Mouse (Mus musculus) hindbrain, embryonic 10.5 days (tissue): ENCODE results near the gene Nat14. TPM values are rescaled to one million over a fixed set of nuclear protein-coding genes. Genes with fewer than 3 reads are reported as not detected.

Source experiments
- DNase-seq: peaks from one replicate; pipeline ENCODE4 v3.0.0-alpha.2; 2017; ENCODE audit warnings: low spot score
- H3K27ac ChIP-seq: fragments of 300-500 bp; sonication (generic); 2 replicates; pipeline ENCODE4 v1.5.1; 2016; ENCODE audit warnings: mild to moderate bottlenecking, moderate library complexity
- H3K27me3 ChIP-seq: fragments of 300-500 bp; sonication (generic); 2 replicates; pipeline ENCODE4 v1.6.1; 2016; ENCODE audit warnings: mild to moderate bottlenecking; ENCODE audit not compliant: poor library complexity, insufficient read depth, severe bottlenecking
- H3K36me3 ChIP-seq: fragments of 300-500 bp; sonication (generic); 2 replicates; pipeline ENCODE4 v1.6.1; 2016; ENCODE audit warnings: mild to moderate bottlenecking, moderate library complexity
- H3K4me1 ChIP-seq: fragments of 300-500 bp; sonication (generic); replicated peaks from 2 replicates; pipeline ENCODE4 v1.6.1; 2016; ENCODE audit warnings: mild to moderate bottlenecking
- H3K4me3 ChIP-seq: fragments of 300-500 bp; sonication (generic); 2 replicates; pipeline ENCODE4 v1.5.1; 2016; ENCODE audit warnings: mild to moderate bottlenecking, moderate library complexity
- H3K9me3 ChIP-seq: fragments of 300-500 bp; sonication (generic); 2 replicates; pipeline ENCODE4 v1.6.1; 2016; ENCODE audit warnings: mild to moderate bottlenecking, moderate library complexity
- WGBS: fragments of 180-500 bp; shearing (Covaris S2); methylation state at CpG from one replicate; pipeline ENCODE4 v1.1.7; 2016; 5-methylcytosine and 5-hydroxymethylcytosine counted together
- polyA plus RNA-seq: library from polyadenylated mRNA; unstranded; fragments of >200 nt; fragmentation: Nextera tagmentation; extraction: Ambion mirVana; gene quantifications from 2 replicates; pipeline ENCODE4 v1.2.1, GENCODE M21; 2016

The Nat14 gene
- polyA plus RNA-seq, 1 experiment from 2014 or later: 9.6 TPM

DNA sequence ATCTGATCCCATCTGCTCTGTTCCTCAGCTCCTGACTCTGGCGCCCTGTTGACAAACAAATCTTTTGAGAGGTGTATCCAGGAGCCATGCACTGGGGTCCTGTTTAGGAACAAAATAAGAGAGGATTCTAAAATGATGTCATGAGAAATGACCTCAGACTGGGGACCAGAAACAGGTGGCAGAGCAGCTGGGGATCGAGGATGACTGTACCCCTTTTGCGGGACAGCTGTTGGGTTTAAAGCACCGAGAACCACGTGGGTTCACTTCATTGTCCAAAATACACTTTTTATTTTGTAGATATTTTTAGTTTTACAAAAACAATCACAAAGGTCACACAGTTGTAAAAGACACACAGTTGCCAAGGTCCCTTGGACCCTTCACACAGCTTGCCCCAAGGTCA lies 43.2 kb downstream of the Nat14 start:
- H3K4me3 ChIP-seq: no peak overlapping the region
- H3K36me3 ChIP-seq: no peaks in the 10 kb centered on the region
- WGBS: 85% methylated on average over 5 of the region's 5 CpGs
- no peak overlapping the region for H3K27ac ChIP-seq
- 0 out of 2 replicates have a peak, but pooled peaks cover 4% of the 10 kb centered on the region for H3K9me3 ChIP-seq
- H3K27me3 ChIP-seq: no peaks in the 10 kb centered on the region
- 0 out of 2 replicates have a peak, but pooled peaks cover 7% of the 10 kb centered on the region for H3K4me1 ChIP-seq
- DNase-seq: no peak

DNA sequence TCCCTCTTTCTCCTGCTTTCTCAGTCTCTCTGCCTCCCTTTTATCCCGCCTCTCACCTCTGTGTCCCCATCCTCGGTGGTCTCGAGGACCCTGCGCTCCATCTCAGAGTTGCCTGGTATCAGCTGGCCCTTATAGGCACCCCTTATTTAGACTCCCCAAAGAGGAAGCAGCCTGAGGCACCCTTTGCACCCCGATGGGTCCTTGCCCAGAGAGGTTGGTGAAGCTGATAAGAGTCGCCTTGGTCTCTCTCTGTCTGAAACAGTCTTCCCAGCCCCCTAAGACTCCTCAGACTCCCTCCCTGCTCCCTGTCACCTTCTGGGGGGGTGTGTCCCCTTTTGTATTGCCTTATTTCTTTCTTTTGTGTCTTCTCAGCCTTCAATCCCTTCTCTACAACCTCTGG lies 49.2 kb downstream of the Nat14 start, which contains the start of gene Sbk3:
TSS of gene Sbk3 (minus strand) at position 101 of the 400 bp plus-strand sequence.
- H3K27ac ChIP-seq: no peak within 1 kb of the TSS; the same call in 1 of the 2 replicates
- WGBS: 49% methylated on average over 6 of the region's 6 CpGs

DNA sequence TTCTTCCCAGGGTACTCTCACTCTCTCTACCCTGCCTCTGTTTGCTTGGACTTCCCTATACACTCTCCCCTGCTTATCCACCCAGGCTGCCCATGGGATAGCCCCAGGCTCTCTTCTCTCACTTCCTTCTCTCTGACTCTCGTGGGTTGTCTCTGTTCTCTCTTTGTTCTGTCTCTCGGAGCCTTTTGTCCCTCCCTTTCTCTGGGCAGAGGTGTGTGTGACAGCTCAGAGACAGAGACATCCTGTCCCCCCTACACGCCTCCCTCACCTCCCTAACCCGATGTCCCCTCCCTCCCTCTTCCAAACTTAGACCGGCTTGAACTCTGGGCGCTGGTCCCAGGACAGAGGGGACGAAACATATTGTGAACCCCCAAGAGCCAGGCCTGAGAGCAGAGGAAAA lies 49.9 kb downstream of the Nat14 start:
- Histone ChIP-seq H3K27me3 (no peaks in the 10 kb centered on the region), H3K27ac (no peak overlapping the region), H3K9me3 (0 out of 2 replicates have a peak, but pooled peaks cover 5% of the 10 kb centered on the region), H3K4me3 (no peak overlapping the region), H3K4me1 (no peaks in the 10 kb centered on the region; the same call in 1 of the 2 replicates), H3K36me3 (no peaks in the 10 kb centered on the region)
- no peak for DNase-seq
- 30% methylated on average over 7 of the region's 7 CpGs for WGBS

More for the DNA sequence above, 49.2 kb downstream of the Nat14 start, which contains the start of gene Sbk3:
- H3K4me1 ChIP-seq: no peaks in the 10 kb centered on the region; the same call in 1 of the 2 replicates
- H3K4me3 ChIP-seq: no peak within 1 kb of the TSS
- H3K9me3 ChIP-seq: 0 out of 2 replicates have a peak, but pooled peaks cover 4% of the 10 kb centered on the region
- H3K36me3 ChIP-seq: no peaks in the 10 kb centered on the region
- DNase-seq: no peak
- H3K27me3 ChIP-seq: no peaks in the 10 kb centered on the region

DNA sequence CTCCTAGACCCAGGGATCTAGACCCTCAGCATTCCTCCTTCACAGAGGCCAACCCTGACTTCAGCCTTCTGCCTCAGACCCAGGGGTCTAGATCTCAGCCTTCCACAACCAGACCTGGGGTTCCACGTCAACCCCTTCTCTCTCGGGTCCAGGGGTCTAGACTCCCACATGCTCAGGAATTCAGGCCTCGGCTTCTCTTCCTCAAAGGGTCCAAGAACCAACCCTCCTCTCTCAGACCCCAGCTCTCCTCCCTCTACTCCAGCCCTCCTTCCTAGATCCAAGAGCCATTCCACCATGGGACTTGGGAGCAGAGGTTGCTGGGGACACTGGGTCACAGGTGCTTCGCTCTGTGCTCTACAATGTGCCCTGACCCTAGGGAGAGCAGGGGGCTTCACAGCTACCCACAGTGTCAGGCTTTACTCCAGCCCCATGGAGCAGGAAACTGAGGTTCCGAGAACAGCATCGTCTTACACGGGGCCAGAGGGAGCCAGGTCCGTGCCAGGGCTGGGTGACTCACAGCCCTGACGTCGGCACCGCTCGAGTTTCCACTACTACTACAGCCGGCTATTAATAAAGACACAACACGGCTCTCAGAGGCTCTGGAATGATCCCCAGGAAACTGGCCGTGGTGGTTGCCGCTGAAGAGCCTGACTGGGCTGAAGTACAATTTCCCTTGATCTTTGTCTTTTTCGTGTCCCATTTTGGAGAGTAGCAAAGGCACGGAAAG lies 50.7 kb downstream of the Nat14 start:
- WGBS: 83% methylated on average over 18 of the region's 18 CpGs
- peaks cover 7% of the 10 kb centered on the region; the same call in 1 of the 2 replicates for H3K9me3 ChIP-seq
- no peaks in the 10 kb centered on the region; the same call in 1 of the 2 replicates for H3K4me1 ChIP-seq
- no peak for DNase-seq
- H3K27ac ChIP-seq: no peak overlapping the region
- H3K27me3 ChIP-seq: no peaks in the 10 kb centered on the region
- no peaks in the 10 kb centered on the region for H3K36me3 ChIP-seq
- H3K4me3 ChIP-seq: no peak overlapping the region

Other genes with a start within 250 kb of the Nat14 start
- 131 and 139 TPM in 2 replicates for gene Hspbp1, start 237.0 kb upstream of the Nat14 start, polyA plus RNA-seq
- gene Brsk1, start 231.4 kb upstream of the Nat14 start, polyA plus RNA-seq: 1.7 and 2.8 TPM in 2 replicates
- 0.14 and 0.17 TPM in 2 replicates for gene Tmem150b, start 196.8 kb upstream of the Nat14 start, polyA plus RNA-seq
- gene Kmt5c, start 181.9 kb upstream of the Nat14 start, polyA plus RNA-seq: 94.8 and 106 TPM in 2 replicates
- 40.8 and 46.1 TPM in 2 replicates for gene Cox6b2, start 168.9 kb upstream of the Nat14 start, polyA plus RNA-seq
- gene Fam71e2, start 150.7 kb upstream of the Nat14 start, polyA plus RNA-seq: not detected in 2 replicates
- 0.44 and 0.96 TPM in 2 replicates for gene Il11, start 139.2 kb upstream of the Nat14 start, polyA plus RNA-seq
- gene Tmem190, start 139.1 kb upstream of the Nat14 start, polyA plus RNA-seq: 0.30 TPM in 1 of 2 replicates, not detected in the other
- gene Tmem238, start 132.4 kb upstream of the Nat14 start, polyA plus RNA-seq: 2.6 and 4.3 TPM in 2 replicates
- 378 and 382 TPM in 2 replicates for gene Rpl28, start 129.2 kb upstream of the Nat14 start, polyA plus RNA-seq
- 414 and 452 TPM in 2 replicates for gene Ube2s, start 109.4 kb upstream of the Nat14 start, polyA plus RNA-seq
- 0.68 and 1.8 TPM in 2 replicates for gene Shisa7, start 77.3 kb upstream of the Nat14 start, polyA plus RNA-seq
- gene Isoc2b, start 51.8 kb upstream of the Nat14 start, polyA plus RNA-seq: 2.6 and 3.3 TPM in 2 replicates
- gene Isoc2a, start 44.9 kb upstream of the Nat14 start, polyA plus RNA-seq: 0.73 and 0.82 TPM in 2 replicates
- not detected in 2 replicates for gene Gm36210, start 15.5 kb upstream of the Nat14 start, polyA plus RNA-seq
- gene Zfp628, start 6.8 kb upstream of the Nat14 start, polyA plus RNA-seq: 5.3 and 6.5 TPM in 2 replicates
- 1.0 and 1.7 TPM in 2 replicates for gene Ssc5d, start 3.8 kb downstream of the Nat14 start, polyA plus RNA-seq
- not detected in 2 replicates for gene Sbk2, start 42.4 kb downstream of the Nat14 start, polyA plus RNA-seq
- 0.10 TPM in 1 of 2 replicates, not detected in the other for gene Sbk3, start 49.1 kb downstream of the Nat14 start, polyA plus RNA-seq
- gene Zfp579, start 74.1 kb downstream of the Nat14 start, polyA plus RNA-seq: 31.8 and 43.1 TPM in 2 replicates
- 9.7 and 9.9 TPM in 2 replicates for gene Zfp524, start 92.4 kb downstream of the Nat14 start, polyA plus RNA-seq
- gene Fiz1, start 92.7 kb downstream of the Nat14 start, polyA plus RNA-seq: 55.2 and 65.1 TPM in 2 replicates
- 0.46 TPM in 1 of 2 replicates, not detected in the other for gene Gm44973, start 93.5 kb downstream of the Nat14 start, polyA plus RNA-seq
- 6.5 and 9.0 TPM in 2 replicates for gene Zfp865, start 98.3 kb downstream of the Nat14 start, polyA plus RNA-seq
- gene Ccdc106, start 98.5 kb downstream of the Nat14 start, polyA plus RNA-seq: 5.4 and 7.9 TPM in 2 replicates
- gene 4632433K11Rik, start 112.1 kb downstream of the Nat14 start, polyA plus RNA-seq: 0.34 TPM in 1 of 2 replicates, not detected in the other
- gene Zfp784, start 116.4 kb downstream of the Nat14 start, polyA plus RNA-seq: 3.3 and 3.9 TPM in 2 replicates
- gene Zfp580, start 129.5 kb downstream of the Nat14 start, polyA plus RNA-seq: 37.7 and 53.4 TPM in 2 replicates
- 179 and 180 TPM in 2 replicates for gene U2af2, start 140.1 kb downstream of the Nat14 start, polyA plus RNA-seq
- gene Epn1, start 158.2 kb downstream of the Nat14 start, polyA plus RNA-seq: 61.3 and 76.8 TPM in 2 replicates
- gene Rfpl4, start 194.9 kb downstream of the Nat14 start, polyA plus RNA-seq: not detected in 2 replicates
- 0.32 and 0.69 TPM in 2 replicates for gene Rasl2-9, start 203.9 kb downstream of the Nat14 start, polyA plus RNA-seq
- not detected in 2 replicates for gene Vmn1r55, start 227.6 kb downstream of the Nat14 start, polyA plus RNA-seq